Mouse (Mus musculus): ENCODE results near the gene Olfr56. TPM values are rescaled to one million over a fixed set of nuclear protein-coding genes. Genes with fewer than 3 reads are reported as not detected.

The Olfr56 gene
- 0.16 and 0.18 TPM in 2 replicates for total RNA-seq (2023)

GRCm38 (mm10) chr11:48978240-48978939, at the start of gene Olfr56:
Gene Olfr56, plus strand, starts transcription at chr11:48978889.

GRCm38 (mm10) chr11:48946090-48946489, 32.6 kb upstream of the Olfr56 start, which contains the start of gene Psme2b:
Gene Psme2b, minus strand, starts transcription at chr11:48946190.

DNA sequence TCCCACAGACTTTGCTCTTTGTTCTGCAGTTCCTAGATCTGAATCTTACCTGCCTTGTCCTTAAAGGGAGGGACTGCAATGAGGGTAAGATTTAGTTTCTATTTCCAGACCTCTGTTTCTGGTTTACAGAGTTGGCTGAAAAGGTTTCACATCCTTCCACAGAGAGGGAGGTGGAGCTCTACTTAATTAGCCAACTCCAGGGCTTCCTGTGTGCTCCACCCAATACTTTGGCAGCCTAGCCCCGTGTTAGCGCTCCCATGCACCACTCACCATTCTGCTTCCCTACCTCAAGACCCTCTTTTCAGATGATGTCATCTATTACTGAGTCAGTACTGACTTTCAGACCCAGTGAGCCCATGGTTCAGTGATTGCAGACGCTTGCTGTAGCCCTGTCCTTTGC, 562 bp downstream of the Olfr56 start, which contains the start of gene 9930111J21Rik1:
Gene 9930111J21Rik1, minus strand, starts transcription at position 148 of the 400 bp plus-strand sequence.

DNA sequence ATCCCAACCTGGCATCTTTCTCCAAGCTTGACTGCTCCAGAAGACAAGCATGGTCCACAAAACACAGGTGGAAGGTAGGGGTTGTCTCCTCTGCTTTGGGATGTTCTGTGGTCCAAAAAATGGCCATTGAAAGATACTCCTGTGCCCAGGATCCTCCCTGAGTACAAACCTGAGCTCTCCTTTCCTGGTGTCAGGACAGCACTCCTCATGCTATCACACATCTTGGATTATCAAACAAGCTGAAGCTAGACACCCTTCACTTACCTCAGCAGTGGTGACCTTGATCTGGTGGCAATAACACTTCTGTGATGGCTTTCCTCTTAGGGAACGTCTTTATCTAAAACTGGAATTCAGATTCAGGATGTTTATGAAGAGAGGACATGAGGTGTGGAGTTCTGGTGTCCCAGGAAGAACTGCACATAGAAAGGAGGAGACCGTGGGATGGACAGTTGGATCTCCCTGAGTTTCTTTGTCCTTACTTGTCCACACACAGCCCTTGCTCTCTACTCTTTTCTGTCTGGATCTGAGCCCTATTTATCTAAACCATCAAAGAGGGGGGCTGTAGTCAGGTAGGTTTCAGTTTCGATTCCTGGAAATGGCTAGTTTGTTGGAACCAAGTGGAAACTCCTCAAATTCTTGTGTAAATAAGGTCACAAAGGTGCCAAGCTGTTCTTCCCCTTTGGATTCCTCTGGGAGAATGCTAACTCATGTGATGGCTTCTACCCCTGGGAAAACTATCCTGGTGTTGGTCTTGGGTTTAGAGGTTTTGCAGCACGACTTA, 13.2 kb downstream of the Olfr56 start, which contains the start of gene Gm12185:
Gene Gm12185, minus strand, starts transcription at position 487 of the 781 bp plus-strand sequence.

GRCm38 (mm10) chr11:48994018-48994417, 15.3 kb downstream of the Olfr56 start, which contains the start of gene Tgtp1:
Gene Tgtp1, minus strand, starts transcription at chr11:48994172.

DNA sequence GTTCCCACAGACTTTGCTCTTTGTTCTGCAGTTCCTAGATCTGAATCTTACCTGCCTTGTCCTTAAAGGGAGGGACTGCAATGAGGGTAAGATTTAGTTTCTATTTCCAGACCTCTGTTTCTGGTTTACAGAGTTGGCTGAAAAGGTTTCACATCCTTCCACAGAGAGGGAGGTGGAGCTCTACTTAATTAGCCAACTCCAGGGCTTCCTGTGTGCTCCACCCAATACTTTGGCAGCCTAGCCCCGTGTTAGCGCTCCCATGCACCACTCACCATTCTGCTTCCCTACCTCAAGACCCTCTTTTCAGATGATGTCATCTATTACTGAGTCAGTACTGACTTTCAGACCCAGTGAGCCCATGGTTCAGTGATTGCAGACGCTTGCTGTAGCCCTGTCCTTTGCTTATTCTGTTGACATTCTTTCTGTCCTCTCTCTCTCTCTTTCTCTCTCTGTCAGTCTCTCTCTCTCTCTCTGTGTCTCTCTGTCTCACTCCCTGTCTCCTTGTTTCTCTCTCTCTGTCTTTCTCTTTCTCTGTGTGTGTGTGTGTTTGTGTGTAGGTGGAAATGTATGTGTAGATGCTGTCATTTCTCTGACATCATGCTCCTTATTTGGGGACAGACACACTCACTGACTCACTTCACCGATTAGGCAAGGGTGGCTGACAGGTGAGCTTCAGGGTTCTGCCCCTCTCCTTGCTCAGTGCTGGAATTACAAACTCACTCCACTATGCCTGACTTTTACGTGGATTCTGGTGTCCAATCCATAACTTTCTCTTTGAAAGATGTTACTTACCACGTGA, 72.6 kb downstream of the Olfr56 start, which contains the start of gene 9930111J21Rik2:
Gene 9930111J21Rik2, minus strand, starts transcription at position 150 of the 799 bp plus-strand sequence.

GRCm38 (mm10) chr11:49063713-49064469, 85.2 kb downstream of the Olfr56 start, which contains the start of gene Tgtp2:
Gene Tgtp2, minus strand, starts transcription at chr11:49064206.

DNA sequence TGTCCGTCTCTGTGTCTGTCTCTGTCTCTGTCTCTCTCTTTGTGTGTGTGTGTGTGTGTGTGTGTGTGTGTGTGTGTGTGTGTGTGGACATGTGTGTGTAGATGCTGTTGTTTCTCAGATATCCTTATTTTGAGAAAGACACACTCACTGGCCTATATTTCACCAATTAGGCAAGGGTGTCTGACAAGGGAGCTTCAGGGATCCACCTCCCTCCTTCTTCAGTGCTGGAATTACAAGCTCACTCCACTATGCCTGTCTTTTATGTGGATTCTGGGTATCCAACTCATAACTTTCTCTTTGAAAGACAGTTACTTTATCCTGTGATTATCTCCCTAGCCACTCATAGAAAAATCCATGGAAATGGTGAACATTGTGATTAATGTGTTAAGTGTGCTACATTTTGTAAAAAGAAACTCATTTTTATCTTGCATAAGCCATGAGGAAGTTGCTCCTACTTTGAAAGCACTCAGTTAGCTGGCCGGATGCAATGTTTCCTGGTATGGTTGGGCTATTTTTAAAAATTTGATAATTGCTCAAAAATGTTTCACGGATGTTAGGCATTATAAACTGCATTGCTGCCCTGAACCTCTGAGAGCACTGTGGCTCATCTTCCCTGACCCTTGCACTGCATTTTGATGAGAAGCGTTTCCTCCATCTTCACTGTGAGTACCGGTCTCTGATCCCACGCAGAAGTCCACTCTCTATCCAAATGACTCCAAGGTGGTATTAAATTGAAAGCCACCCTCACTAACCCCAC, 97.5 kb downstream of the Olfr56 start, which contains the start of gene Ifi47:
Gene Ifi47, plus strand, starts transcription at position 587 of the 757 bp plus-strand sequence.

DNA sequence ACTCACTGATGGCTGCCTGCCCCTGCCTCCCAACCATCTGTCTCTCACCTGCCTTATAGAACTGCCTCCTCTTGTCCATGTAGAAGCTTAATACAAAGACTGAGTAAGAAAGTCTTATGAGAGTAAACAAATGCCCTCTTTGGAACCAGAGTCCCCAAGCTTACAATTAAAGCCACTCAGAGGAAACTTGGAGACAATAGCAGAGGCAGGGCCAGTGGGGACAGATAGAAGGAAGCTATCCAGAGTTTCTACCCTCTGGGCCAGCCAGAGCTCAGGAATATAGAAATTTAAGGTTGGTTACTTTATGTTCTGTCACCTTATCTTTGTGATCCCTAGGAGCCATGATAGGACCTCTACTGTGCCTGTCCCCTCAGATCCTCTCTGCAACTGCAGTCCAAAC, 136.1 kb downstream of the Olfr56 start, which contains the start of gene Olfr1396:
Gene Olfr1396, minus strand, starts transcription at position 101 of the 400 bp plus-strand sequence.

GRCm38 (mm10) chr11:49141974-49142373, 163.3 kb downstream of the Olfr56 start, which contains the start of gene Olfr1395:
Gene Olfr1395, plus strand, starts transcription at chr11:49142274.

DNA sequence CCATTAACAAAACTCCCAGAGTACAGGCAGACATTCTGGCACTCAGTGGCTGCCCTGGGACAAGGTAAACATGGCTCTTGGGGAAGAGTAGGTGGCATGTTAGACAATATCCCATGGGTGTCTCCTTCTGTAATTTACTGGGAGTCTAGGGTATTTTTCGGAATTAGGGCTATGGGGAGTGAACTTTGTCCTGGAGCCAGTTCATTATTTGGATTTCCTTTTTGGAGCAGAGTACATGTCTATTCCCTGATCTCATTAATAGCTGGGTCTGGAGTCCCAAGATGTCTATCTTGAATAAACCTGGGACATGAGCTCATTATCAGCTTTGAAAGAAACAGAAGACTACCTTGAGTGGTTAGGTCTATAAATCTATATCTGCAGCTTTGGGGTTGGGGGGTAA, 175.4 kb downstream of the Olfr56 start, which contains the start of gene Olfr1394:
Gene Olfr1394, plus strand, starts transcription at position 301 of the 400 bp plus-strand sequence.

Other genes with a start within 250 kb of the Olfr56 start
- gene Rack1, start 178.6 kb upstream of the Olfr56 start, total RNA-seq (2023) = 371 and 385 TPM in 2 replicates
- gene Trim41, start 161.5 kb upstream of the Olfr56 start, total RNA-seq (2023) = 38.5 and 69.4 TPM in 2 replicates
- gene Trim7, start 152.7 kb upstream of the Olfr56 start, total RNA-seq (2023) = 0.16 and 0.48 TPM in 2 replicates
- gene Gm12184, start 152.2 kb upstream of the Olfr56 start, total RNA-seq (2023) = 0.66 and 0.95 TPM in 2 replicates
- gene Irgm1, start 107.2 kb upstream of the Olfr56 start, total RNA-seq (2023) = 11.6 and 16.1 TPM in 2 replicates
- gene Gm5431, start 76.7 kb upstream of the Olfr56 start, total RNA-seq (2023) = 0.79 and 2.0 TPM in 2 replicates
- 13.1 and 13.2 TPM in 2 replicates for gene Psme2b, start 32.7 kb upstream of the Olfr56 start, total RNA-seq (2023)
- 23.7 and 28.4 TPM in 2 replicates for gene 9930111J21Rik1, start 509 bp downstream of the Olfr56 start, total RNA-seq (2023)
- 0.38 and 0.70 TPM in 2 replicates for gene Gm12185, start 13.3 kb downstream of the Olfr56 start, total RNA-seq (2023)
- 0.25 TPM in 1 of 2 replicates, not detected in the other for gene Tgtp1, start 15.3 kb downstream of the Olfr56 start, total RNA-seq (2023)
- 31.0 and 31.9 TPM in 2 replicates for gene 9930111J21Rik2, start 72.4 kb downstream of the Olfr56 start, total RNA-seq (2023)
- 0.25 and 0.52 TPM in 2 replicates for gene Tgtp2, start 85.3 kb downstream of the Olfr56 start, total RNA-seq (2023)
- 7.0 and 11.5 TPM in 2 replicates for gene Ifi47, start 97.7 kb downstream of the Olfr56 start, total RNA-seq (2023)
- gene Olfr1396, start 136.0 kb downstream of the Olfr56 start, total RNA-seq (2023) = not detected in 2 replicates
- gene Olfr1395, start 163.4 kb downstream of the Olfr56 start, total RNA-seq (2023) = not detected in 2 replicates
- gene Olfr1394, start 175.5 kb downstream of the Olfr56 start, total RNA-seq (2023) = not detected in 2 replicates
- gene Btnl9, start 208.3 kb downstream of the Olfr56 start, total RNA-seq (2023) = 1.6 and 2.3 TPM in 2 replicates
- 60.9 and 83.2 TPM in 2 replicates for gene Zfp62, start 224.4 kb downstream of the Olfr56 start, total RNA-seq (2023)